Mouse (Mus musculus) kidney, postnatal 25 days (tissue): ENCODE results near the gene Cd79a.

Source experiments
- DNase-seq, 2 experiments: peaks; one replicate each; pipeline ENCODE4 v3.0.0; 2021; ENCODE audit warnings: mixed read lengths in 2 of 2

The Cd79a gene

DNA sequence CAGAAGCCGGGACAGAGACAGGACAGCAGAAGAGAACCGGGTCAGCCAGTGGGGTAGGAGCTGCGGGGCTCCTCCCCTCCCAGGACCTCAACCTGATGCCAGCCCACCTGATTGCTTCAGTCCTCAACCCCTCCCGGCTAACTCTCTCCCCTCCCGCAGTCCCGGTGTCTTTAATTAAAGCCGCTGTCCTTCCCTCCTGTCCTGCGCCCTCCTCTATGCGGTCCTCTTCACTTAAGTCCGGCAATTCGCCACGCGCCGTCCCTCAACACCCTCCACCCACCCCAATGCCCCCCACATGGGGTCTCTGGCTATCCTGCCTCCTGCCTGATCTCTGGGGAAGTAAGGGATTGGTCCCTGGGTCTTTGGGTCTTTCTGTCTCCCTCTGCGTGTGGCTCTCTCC is 34.5 kb downstream of the Cd79a start:
- DNase-seq = no peak

DNA sequence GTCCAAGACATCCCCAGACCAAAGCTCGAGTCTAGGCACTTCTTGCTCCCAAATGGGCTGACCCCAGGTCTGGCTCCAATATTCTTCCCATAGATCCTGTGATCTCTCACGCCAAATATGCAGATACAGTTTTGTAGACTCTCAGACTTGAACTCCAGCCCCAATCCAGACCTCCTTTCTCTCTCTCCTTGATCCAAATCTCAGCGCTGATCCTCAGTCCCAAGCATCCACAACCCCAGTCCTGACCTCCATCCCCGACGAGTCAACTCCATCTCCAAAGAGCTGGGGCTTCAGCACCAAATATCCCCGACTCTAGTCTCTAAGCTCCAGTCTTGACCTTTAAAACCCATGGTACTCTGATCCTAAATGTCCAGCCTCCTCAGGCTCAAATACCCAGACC is 46.5 kb downstream of the Cd79a start:
- DNase-seq = no peak

DNA sequence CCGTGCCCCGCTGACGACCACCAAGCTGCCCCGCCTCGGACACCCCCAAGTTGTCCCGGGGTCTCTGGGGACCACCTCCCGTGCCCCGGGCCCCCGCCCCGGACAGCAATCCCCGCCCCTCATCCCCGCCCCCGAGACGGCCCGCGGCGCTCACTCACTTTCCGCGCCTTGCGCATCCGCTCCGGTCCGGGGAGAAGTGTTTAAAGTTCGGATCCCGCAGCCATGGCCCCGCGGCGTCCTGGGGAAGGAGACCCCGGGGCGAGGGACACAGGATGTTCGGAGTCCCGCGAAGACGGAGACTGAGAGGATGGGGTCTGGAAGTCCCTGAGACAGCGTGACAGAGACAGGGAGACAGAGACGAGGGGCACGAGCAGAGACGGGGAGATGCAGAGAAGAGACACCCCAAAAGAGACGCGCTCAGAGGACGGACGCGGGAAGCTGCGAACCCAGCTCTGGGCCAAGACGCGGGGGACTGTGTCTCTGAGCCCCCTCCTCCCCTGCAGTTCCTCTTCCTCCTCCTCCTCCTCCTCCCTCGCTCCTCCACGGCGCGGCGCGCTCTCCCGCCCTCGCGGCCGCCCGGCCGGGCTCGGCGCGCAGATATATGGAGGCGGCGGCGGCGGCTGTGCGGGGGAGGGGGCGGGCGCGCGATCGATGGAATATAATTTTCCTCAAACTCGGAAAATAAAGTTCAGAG is 47.2 kb downstream of the Cd79a start, which contains the start of gene Gm4881:
Gene Gm4881 (minus strand): TSS at position 238 of the 694 bp plus-strand sequence.
- no peak for DNase-seq

DNA sequence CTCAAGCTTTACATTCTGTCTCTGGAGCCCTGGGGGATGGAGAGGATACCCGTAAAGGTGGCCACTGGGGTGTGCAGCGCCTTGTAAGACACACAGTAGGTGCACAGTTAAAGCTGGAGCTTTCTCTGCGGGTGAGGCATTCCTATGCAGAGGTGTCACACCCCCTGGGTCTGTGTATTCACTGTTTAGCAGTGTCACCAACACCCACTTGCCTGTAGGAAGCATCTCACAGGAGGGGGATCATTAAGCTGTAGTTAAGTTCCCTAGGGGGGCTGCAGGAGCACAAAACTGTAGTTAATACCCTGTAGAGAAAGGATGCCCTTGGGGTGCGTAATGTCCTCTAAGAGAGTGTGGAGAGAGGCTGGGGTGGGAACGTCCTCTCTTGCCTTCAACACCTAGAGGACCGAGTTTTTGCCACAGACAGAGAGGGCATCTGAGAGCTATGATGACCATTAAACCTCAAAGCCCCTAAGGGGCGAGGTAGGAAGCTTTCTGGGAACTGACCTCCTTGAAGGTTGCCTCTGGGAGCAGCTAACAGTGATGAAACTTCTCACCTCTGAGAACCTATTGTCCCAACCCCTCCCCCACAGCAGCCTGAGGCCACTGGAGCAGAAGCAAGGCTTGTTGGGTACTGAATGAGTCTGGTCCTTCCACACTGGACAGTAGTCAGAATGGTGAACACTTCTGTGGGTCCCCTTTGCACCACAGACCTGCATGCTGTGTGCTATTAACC is 50.3 kb downstream of the Cd79a start:
- no peak for DNase-seq

DNA sequence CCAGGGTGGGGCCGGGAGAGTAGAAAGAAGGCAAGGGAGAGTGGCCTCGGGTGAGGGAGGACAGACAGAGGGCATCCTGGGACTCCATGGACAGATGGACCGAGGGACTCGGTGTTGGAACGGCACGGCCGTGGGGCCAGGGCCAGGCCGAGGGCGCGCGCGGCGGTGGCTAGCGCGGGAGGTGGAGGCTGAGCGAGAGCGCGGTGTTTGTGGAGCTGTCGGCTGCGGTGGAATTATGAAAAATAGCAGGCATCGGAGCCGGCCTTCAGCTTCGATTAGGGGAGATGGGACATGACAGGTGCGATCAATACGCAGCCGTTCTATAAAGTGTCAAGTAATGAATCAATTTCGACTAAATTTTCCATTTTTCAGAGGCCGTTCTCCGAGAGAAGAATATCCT is 51.6 kb downstream of the Cd79a start:
- DNase-seq = no peak

DNA sequence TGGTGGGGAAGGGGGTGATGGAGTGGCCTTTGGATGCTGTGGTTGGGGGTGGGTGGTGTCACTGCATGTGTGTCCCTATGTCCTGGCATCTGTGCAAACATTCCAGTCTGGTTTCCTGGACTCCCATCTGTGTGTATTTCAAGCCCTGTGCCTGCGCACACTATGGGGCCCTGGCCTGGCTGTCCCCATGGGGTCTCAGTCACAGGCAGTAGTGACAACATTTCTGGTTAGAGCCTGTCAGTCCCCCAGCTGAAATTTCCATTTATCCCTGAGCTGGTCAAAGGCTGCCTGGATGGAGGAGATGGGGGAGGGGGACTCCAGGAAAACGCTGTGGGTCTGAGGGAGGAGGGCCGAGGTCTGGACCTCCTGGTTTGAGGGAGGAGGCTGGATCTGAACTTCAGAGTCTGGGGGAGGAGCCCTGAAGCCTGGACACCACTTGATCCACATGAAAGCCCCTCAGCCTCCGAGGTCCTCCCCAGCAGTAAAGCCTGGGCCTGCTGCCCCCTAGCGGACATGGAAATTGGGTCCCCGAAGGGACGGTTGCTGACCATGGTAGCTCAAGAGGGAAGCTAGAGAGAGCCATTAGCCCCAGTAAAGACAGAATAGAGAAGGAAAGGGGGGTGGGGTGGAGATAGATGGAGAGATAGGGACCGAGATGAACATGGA is 52.9 kb downstream of the Cd79a start:
- peak; percentile 68 to 79 for DNase-seq
